Mouse (Mus musculus): Measurements from ENCODE around the gene Kdm5b.

Kdm5b gene

GRCm38 (mm10) chr1:134646261-134646962 lies 86.4 kb downstream of the Kdm5b start, which contains the start of gene Syt2:
Gene Syt2, plus strand, starts transcription at chr1:134646677.
- DNase-seq (ENCODE audit: low read depth, low spot score) = no peak

- DNase-seq (ENCODE audit: low read depth, low spot score) = no peak
Observed at GRCm38 (mm10) chr1:134646963-134647282, 87.0 kb downstream of the Kdm5b start.

- DNase-seq (ENCODE audit: low read depth, low spot score) = no peak
Observed at GRCm38 (mm10) chr1:134647591-134647990, 87.6 kb downstream of the Kdm5b start.

DNA sequence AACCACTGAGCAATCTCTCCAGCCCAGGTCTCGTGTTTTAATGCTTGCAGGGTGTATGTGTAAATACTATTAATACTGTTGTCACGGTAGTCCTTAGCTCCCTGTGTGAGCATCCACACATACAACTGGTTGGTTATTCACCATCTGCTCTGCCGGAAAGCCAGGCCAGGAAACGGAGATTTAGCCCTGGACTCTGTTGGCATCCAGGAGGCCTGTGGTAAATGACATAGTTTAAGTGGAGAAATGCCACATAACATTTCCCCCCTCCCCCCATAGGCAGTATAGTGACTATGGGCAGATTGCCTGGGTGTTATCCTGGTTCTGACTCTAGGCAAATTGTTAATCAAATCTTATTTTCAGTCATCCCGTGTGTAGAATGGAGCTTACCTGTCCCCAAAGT lies 90.8 kb downstream of the Kdm5b start:
- DNase-seq (ENCODE audit: low read depth, low spot score) = no peak

- DNase-seq (ENCODE audit: low read depth, low spot score) = peak; percentile 61
Observed at GRCm38 (mm10) chr1:134651268-134651850, 91.4 kb downstream of the Kdm5b start.

GRCm38 (mm10) chr1:134651851-134652398 lies 92.0 kb downstream of the Kdm5b start:
- DNase-seq (ENCODE audit: low read depth, low spot score) = no peak

- DNase-seq (ENCODE audit: low read depth, low spot score) = no peak
Observed at GRCm38 (mm10) chr1:134653603-134654257, 93.8 kb downstream of the Kdm5b start.

DNA sequence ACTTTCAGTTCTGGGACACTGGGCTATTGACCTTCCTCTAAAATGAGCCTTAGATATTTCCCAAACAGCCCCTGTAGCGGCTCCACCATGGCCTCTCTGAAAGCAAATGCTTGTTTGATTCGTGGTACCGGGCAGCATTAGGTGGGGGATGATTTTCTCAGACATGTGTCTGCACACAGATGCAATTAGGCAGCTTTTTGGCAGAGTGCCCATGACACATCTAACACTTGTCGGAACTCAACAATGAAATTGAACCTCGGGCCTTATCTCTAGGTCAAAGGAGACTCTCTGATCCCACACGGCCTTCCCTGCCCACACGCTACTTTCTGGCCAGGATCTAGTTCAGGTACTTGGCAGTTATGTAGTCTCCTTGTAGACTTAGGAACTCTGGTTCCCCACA lies 98.9 kb downstream of the Kdm5b start:
- no peak for DNase-seq (ENCODE audit: low read depth, low spot score)

DNA sequence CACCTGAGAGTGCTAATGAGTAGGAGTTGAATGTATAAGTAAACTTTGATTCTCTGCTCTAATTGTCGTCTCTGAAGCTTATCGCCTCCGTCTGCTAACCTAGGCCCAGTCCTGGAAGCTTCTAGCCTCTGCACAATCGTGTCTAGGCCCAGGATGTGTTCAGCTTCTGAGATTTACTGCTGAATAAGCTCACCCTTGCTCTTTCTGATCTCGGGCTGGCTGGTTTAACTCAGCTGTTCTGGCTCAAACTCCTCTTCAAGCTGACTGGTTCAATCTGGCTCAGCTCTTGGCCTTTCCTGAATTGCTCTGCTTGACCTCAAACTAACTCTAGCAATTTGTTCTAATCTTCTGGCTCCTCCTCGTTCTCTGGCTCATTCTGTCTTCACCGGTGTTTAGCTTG lies 100.2 kb downstream of the Kdm5b start:
- DNase-seq (ENCODE audit: low read depth, low spot score) = no peak

DNA sequence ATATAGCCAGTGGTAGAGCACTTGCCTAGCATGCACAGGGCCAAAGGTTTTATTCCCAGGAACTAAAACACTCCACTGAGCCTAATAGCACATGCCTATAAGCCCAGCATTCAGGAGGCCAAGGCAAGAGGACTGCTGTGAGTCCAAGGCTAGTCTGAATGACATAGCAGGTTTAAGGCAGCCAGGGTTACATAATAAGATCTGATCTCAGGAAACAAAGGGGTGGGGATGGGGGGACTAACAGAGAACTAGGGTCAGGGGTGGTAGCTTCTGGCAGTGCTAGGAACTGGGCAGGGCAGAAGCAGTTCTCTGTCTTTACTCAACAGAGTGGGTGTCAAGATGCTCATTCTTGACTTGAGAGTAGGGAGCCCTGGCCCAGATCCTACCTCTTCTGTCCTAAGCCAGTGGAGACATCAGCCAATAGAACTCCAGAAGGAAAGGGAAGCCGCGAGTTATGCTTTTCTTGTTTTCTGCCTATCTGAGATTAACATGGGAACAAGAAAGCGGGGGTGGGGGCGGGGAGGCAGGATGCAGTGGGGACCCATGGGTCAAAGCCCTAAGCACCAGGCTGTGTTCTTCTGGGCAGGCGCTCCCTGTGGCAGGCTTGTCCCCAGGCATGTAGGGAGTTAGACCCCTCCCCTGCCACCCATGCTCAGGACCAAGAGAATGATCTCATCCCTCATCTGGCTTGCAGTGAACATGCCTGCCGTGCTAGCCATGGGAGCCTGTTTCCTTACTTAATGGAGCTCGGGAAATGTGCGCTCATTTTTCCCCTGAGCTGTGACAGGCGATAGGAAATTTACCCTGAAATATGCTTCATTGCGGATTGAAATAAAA lies 111.5 kb downstream of the Kdm5b start:
- DNase-seq (ENCODE audit: low read depth, low spot score) = no peak

- DNase-seq (ENCODE audit: low read depth, low spot score) = peak; percentile 49
Observed at GRCm38 (mm10) chr1:134674312-134674711, 114.3 kb downstream of the Kdm5b start.

DNA sequence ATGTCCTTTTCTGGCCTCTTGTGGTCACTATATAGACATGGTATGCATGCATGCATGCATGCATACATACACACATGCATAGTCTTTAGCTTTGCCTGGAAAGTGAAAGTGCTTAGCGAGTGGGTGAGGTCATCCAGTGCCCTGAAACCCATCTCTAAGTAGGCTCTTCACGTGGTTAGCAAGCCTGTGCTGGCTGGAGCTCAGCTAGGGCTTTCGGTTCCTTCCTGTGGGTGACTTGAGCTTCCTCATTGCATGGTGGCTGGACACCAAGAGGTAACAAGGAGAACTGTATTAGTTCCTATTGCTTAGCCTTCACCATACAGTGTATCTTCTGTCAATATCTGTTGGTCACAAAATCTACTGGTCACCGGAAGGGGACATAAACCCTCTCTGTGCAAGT lies 119.5 kb downstream of the Kdm5b start:
- peak; percentile 89 for DNase-seq (ENCODE audit: low read depth, low spot score)

DNA sequence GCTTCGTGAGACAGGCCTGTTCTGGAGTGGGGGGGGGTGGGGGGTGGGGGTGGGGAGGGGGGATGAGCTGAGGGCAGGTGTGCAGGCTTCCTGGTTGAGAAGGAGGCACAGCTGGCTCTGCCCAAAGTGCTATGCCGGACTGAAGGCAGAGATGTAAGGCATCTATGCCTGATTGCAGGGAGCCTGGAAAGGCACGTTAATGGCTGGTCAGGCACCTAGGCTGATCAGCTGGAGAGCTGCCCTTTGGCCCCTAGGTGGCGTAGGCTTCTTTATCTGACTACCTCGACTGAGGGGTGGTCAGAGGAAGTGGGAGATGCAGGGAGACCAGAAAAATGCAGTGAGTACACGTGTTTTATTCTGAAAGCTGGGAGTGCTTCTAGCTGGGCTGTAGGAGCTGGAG lies 120.6 kb downstream of the Kdm5b start:
- DNase-seq (ENCODE audit: low read depth, low spot score) = peak; percentile 19

GRCm38 (mm10) chr1:134682460-134682859 lies 122.5 kb downstream of the Kdm5b start:
- DNase-seq (ENCODE audit: low read depth, low spot score) = no peak

Measured in A20 (cell line).